10 mouse cellular contexts compared by ENCODE assay signal in the genomic region with DNA sequence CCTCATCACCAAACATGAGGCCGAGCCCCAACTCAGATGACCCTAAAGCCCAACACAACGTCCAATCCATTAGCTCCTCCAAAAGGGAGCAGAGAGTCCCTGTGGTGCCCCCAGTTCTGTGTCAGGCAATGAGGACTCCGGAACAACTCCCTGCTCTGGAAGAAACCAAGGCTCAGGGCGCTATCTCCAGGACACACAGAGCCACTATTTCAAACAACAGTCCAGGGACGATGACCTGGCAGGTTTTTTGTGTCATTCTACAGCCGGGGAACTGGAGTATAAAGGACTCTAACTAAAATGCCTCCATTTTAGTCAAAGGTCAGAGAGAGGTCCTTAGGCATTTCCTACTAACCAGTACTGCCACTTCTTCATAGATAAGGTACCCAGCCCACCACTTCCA. TPM values are rescaled to one million over a fixed set of nuclear protein-coding genes. Genes with fewer than 3 reads are reported as not detected.
DNase-seq lines count a peak whose midpoint lies in the region; ATAC-seq and TF ChIP-seq lines count a peak whose summit lies in the region.
"Had no signal": no experiment of that assay in that cellular context is flagged by ENCODE, and none has a peak within 500 bp of the region (broad histone marks: within the 10 kb centered on the region; RNA-seq: fewer than 3 reads in every experiment).

No protein-coding gene starts in this region.

- H3K9me3 ChIP-seq in kidney, postnatal 0 days (replicated peaks; ENCODE audit: low read length), result no peaks in the 10 kb centered on the region
- no peaks in the 10 kb centered on the region for H3K9me3 ChIP-seq in forebrain, embryonic 15.5 days

- H3K9ac ChIP-seq in kidney, postnatal 0 days (ENCODE audit: low read depth, low read length), result no peak overlapping the region
- no peak overlapping the region for H3K9ac ChIP-seq in forebrain, embryonic 15.5 days (replicated peaks)

- WGBS in kidney, postnatal 0 days, result 58% methylated on average over 6 of the region's 6 CpGs
- 54% methylated on average over 6 of the region's 6 CpGs for WGBS in macrophage (ENCODE audit: missing documents)
- WGBS in forebrain, embryonic 15.5 days, result 87% methylated on average over 6 of the region's 6 CpGs

- no peak overlapping the region for H3K4me3 ChIP-seq in kidney, postnatal 0 days (replicated peaks; ENCODE audit: low read depth, low read length)
- H3K4me3 ChIP-seq in macrophage (ENCODE audit: inconsistent target), result no peak overlapping the region
- H3K4me3 ChIP-seq in forebrain, embryonic 15.5 days, result no peak overlapping the region
- H3K4me3 ChIP-seq: left cerebral cortex, adult 2 months had no signal

- H3K27ac ChIP-seq in kidney, postnatal 0 days, result peak overlapping the region; percentile 31; the same call in 1 of the 2 replicates
- peak overlapping the region; percentile 99 for H3K27ac ChIP-seq in macrophage
- H3K27ac ChIP-seq in forebrain, embryonic 15.5 days (replicated peaks), result no peak overlapping the region
- H3K27ac ChIP-seq: hindbrain, postnatal 0 days; left cerebral cortex, adult 2 months had no signal

- H3K79me2 ChIP-seq in macrophage (ENCODE audit: inconsistent target), result peaks cover 91% of the 10 kb centered on the region

- TF ChIP-seq CTCF in kidney, postnatal 0 days (IDR thresholded peaks at IDR 0.05; ENCODE audit: low read depth), result no peak

- H3K27me3 ChIP-seq in kidney, postnatal 0 days (ENCODE audit: insufficient read depth, low read length), result no peaks in the 10 kb centered on the region
- H3K27me3 ChIP-seq in forebrain, embryonic 15.5 days, result no peaks in the 10 kb centered on the region

- DNase-seq in adrenal gland, postnatal 36 days, result peak; percentile 36 to 39
- no peak for DNase-seq in adrenal gland, postnatal 25 days
- no peak for DNase-seq in kidney, postnatal 0 days (ENCODE audit: low spot score)
- DNase-seq in kidney, postnatal 14 days, result no peak
- DNase-seq in embryo, embryonic 9.5 days (ENCODE audit: extremely low spot score), result no peak

- peaks cover 22% of the 10 kb centered on the region for H3K4me1 ChIP-seq in kidney, postnatal 0 days (replicated peaks; ENCODE audit: insufficient read depth, low read length)
- no peaks in the 10 kb centered on the region for H3K4me1 ChIP-seq in forebrain, embryonic 15.5 days

- no peaks in the 10 kb centered on the region for H3K36me3 ChIP-seq in kidney, postnatal 0 days (ENCODE audit: insufficient read depth, low read length)
- 0 out of 2 replicates have a peak, but pooled peaks cover 3% of the 10 kb centered on the region for H3K36me3 ChIP-seq in macrophage (ENCODE audit: inconsistent target)
- H3K36me3 ChIP-seq in forebrain, embryonic 15.5 days, result no peaks in the 10 kb centered on the region

- H3K4me2 ChIP-seq in kidney, postnatal 0 days (ENCODE audit: low read length), result peak overlapping the region; percentile 14; the same call in 1 of the 2 replicates
- no peak overlapping the region for H3K4me2 ChIP-seq in forebrain, embryonic 15.5 days (replicated peaks)

- ATAC-seq in kidney, postnatal 0 days (replicated peaks; ENCODE audit: low FRiP score, low read depth), result no peak
- peak; percentile 55 for ATAC-seq in erythroid progenitor cell, adult 5-6 weeks (replicated peaks; ENCODE audit: low FRiP score, poor library complexity, severe bottlenecking)
- no peak for ATAC-seq in forebrain, embryonic 15.5 days (replicated peaks)
- ATAC-seq: hindbrain, postnatal 0 days had no signal

RNA-seq across cellular contexts. Expression of a gene that starts 7.5 kb away (rescaled TPM):
- total RNA-seq in adrenal gland, postnatal 36 days (2021), result 10 to 100 TPM; 47.5 to 52.9 TPM
- total RNA-seq in adrenal gland, postnatal 25 days (2021), result 42.4 and 43.3 TPM in 2 replicates
- polyA plus RNA-seq in kidney, postnatal 0 days (2015; fragmentation: Nextera tagmentation; extraction: Ambion mirVana), result 21.2 and 21.3 TPM in 2 replicates
- total RNA-seq in erythroid progenitor cell, adult 5-6 weeks (2015; ENCODE audit: low replicate concordance), result 6.5 and 27.7 TPM in 2 replicates
- 17.3 and 21.3 TPM in 2 replicates for total RNA-seq in erythroid progenitor cell, adult 5-6 weeks (2017; ENCODE audit: low replicate concordance)
- 100 to 1,000 TPM in 4 of 26 experiments, 10 to 100 TPM in 21, 1 to 10 TPM in 1; 5.4 to 129 (median 41.6) TPM for total RNA-seq in macrophage (2018; cell fraction: chromatin; rRNA removed)
- total RNA-seq in macrophage (2018; cell fraction: cytosol; rRNA removed), result 10 to 100 TPM; 12.3 to 48.8 (median 35.4) TPM
- 10 to 100 TPM in 25 of 26 experiments, 1 to 10 TPM in 1; 7.2 to 92.8 (median 27.8) TPM for total RNA-seq in macrophage (2018; cell fraction: nucleus; rRNA removed)
- 34.2 to 76.5 TPM (median 43.1 TPM) in 3 replicates for polyA plus RNA-seq in macrophage (2018)
- 1.9 and 2.8 TPM in 2 replicates for polyA plus RNA-seq in forebrain, embryonic 15.5 days (2015; fragmentation: Nextera tagmentation; extraction: Ambion mirVana)

RNA-seq across cellular contexts. Expression of a gene that starts 56.2 kb away (rescaled TPM):
- total RNA-seq in adrenal gland, postnatal 36 days (2021), result 10 to 100 TPM; 18.5 to 24.7 TPM
- total RNA-seq in adrenal gland, postnatal 25 days (2021), result 16.7 and 22.0 TPM in 2 replicates
- polyA plus RNA-seq in kidney, postnatal 0 days (2015; fragmentation: Nextera tagmentation; extraction: Ambion mirVana), result 3.2 and 3.4 TPM in 2 replicates
- 2.9 TPM in 2 replicates for total RNA-seq in erythroid progenitor cell, adult 5-6 weeks (2015; ENCODE audit: low replicate concordance)
- 1.0 and 1.8 TPM in 2 replicates for total RNA-seq in erythroid progenitor cell, adult 5-6 weeks (2017; ENCODE audit: low replicate concordance)
- 100 to 1,000 TPM in 17 of 26 experiments, 10 to 100 TPM in 9; 23.6 to 264 (median 114) TPM for total RNA-seq in macrophage (2018; cell fraction: chromatin; rRNA removed)
- 100 to 1,000 TPM in 12 of 26 experiments, 10 to 100 TPM in 14; 38.4 to 182 (median 88.7) TPM for total RNA-seq in macrophage (2018; cell fraction: cytosol; rRNA removed)
- total RNA-seq in macrophage (2018; cell fraction: nucleus; rRNA removed), result 100 to 1,000 TPM in 21 of 26 experiments, 10 to 100 TPM in 5; 58.9 to 299 (median 132) TPM
- 82.3 to 124 TPM (median 103 TPM) in 3 replicates for polyA plus RNA-seq in macrophage (2018)
- polyA plus RNA-seq in forebrain, embryonic 15.5 days (2015; fragmentation: Nextera tagmentation; extraction: Ambion mirVana), result 2.5 and 2.6 TPM in 2 replicates

Comparison
In these comparisons a context has a peak if more than half of its experiments do, and no peak if none do; other contexts are left out.
1. DNase-seq: peak in adrenal gland, postnatal 36 days (2 of 2); none in adrenal gland, postnatal 25 days (single experiment), kidney, postnatal 0 days (single experiment), kidney, postnatal 14 days (single experiment) and embryo, embryonic 9.5 days (single experiment).